Mouse (Mus musculus) fat pad, adult 2 months (tissue): ENCODE results near the gene Ifih1.

Experiments
- DNase-seq: peaks from one replicate; pipeline ENCODE4 v3.0.0-alpha.2; 2011; ENCODE audit warnings: low read depth, low spot score; ENCODE audit errors: extremely low read depth

Ifih1 gene

GRCm38 (mm10) chr2:62646014-62646645 is at the start of gene Ifih1:
Gene Ifih1 (minus strand): TSS chr2:62646255.
- no peak for DNase-seq

GRCm38 (mm10) chr2:62685934-62686333 is 39.9 kb upstream of the Ifih1 start:
- DNase-seq = no peak

- DNase-seq = no peak
Observed at GRCm38 (mm10) chr2:62684989-62685595, 39.0 kb upstream of the Ifih1 start.

GRCm38 (mm10) chr2:62681667-62682066 is 35.6 kb upstream of the Ifih1 start:
- DNase-seq = no peak

- DNase-seq = no peak
Observed at GRCm38 (mm10) chr2:62672788-62673187, 26.7 kb upstream of the Ifih1 start.

- DNase-seq = no peak
Observed at GRCm38 (mm10) chr2:62670767-62671166, 24.7 kb upstream of the Ifih1 start.

- no peak for DNase-seq
Observed at GRCm38 (mm10) chr2:62670301-62670700, 24.2 kb upstream of the Ifih1 start.

- no peak for DNase-seq
Observed at GRCm38 (mm10) chr2:62669848-62670247, 23.8 kb upstream of the Ifih1 start.

- DNase-seq = no peak
Observed at GRCm38 (mm10) chr2:62665536-62665935, 19.5 kb upstream of the Ifih1 start.

- no peak for DNase-seq
Observed at GRCm38 (mm10) chr2:62664839-62665238, 18.8 kb upstream of the Ifih1 start.

GRCm38 (mm10) chr2:62664135-62664670 is 18.1 kb upstream of the Ifih1 start, which contains the start of gene Gca:
Gene Gca (plus strand): TSS chr2:62664285.
- peak; percentile 47 for DNase-seq

- DNase-seq = no peak
Observed at GRCm38 (mm10) chr2:62662560-62662959, 16.5 kb upstream of the Ifih1 start.

GRCm38 (mm10) chr2:62660565-62660964 is 14.5 kb upstream of the Ifih1 start:
- no peak for DNase-seq

GRCm38 (mm10) chr2:62656072-62656471 is 10.0 kb upstream of the Ifih1 start:
- no peak for DNase-seq

GRCm38 (mm10) chr2:62654519-62655338 is 8.7 kb upstream of the Ifih1 start:
- no peak for DNase-seq

- DNase-seq = no peak
Observed at GRCm38 (mm10) chr2:62652466-62652865, 6.4 kb upstream of the Ifih1 start.

- DNase-seq = no peak
Observed at GRCm38 (mm10) chr2:62651890-62652289, 5.8 kb upstream of the Ifih1 start.

- no peak for DNase-seq
Observed at GRCm38 (mm10) chr2:62646671-62647289, 725 bp upstream of the Ifih1 start.

- DNase-seq = no peak
Observed at GRCm38 (mm10) chr2:62645475-62645874, 580 bp downstream of the Ifih1 start.

- DNase-seq = no peak
Observed at GRCm38 (mm10) chr2:62644891-62645290, 1.2 kb downstream of the Ifih1 start.
